Mouse (Mus musculus) liver, embryonic 11.5 days (tissue): ENCODE data around the gene Rnf187. TPM values are rescaled to one million over a fixed set of nuclear protein-coding genes. Genes with fewer than 3 reads are reported as not detected.
"Not testable (repeated sequence)": the region's sequence is repeated elsewhere in the genome, so short reads cannot be mapped to it uniquely, and the experiment has no call there.

Experiments
- ATAC-seq: fragments of 200-750 bp; cut with Nextera tagmentation; replicated peaks from 2 replicates; pipeline ENCODE4 v1.8.0; 2017; ENCODE audit warnings: moderate number of reproducible peaks, mild to moderate bottlenecking, moderate TSS enrichment, moderate library complexity; ENCODE audit not compliant: low FRiP score
- DNase-seq: peaks from one replicate; pipeline ENCODE4 v3.0.0-alpha.2; 2017; ENCODE audit warnings: low spot score
- H3K27ac ChIP-seq: fragments of 300-500 bp; sonication (generic); 2 replicates; pipeline ENCODE4 v1.5.1; 2014; ENCODE audit warnings: mild to moderate bottlenecking, low read depth, low read length, control low read depth
- H3K27me3 ChIP-seq: fragments of 300-500 bp; sonication (generic); replicated peaks from 2 replicates; pipeline ENCODE4 v1.6.1; 2014; ENCODE audit warnings: low read length, mixed read lengths; ENCODE audit not compliant: control insufficient read depth, insufficient read depth
- H3K36me3 ChIP-seq: fragments of 300-500 bp; sonication (generic); 2 replicates; pipeline ENCODE4 v1.6.1; 2014; ENCODE audit warnings: mild to moderate bottlenecking, low read length, moderate library complexity, mixed read lengths; ENCODE audit not compliant: control insufficient read depth, insufficient read depth
- H3K4me1 ChIP-seq: fragments of 300-500 bp; sonication (generic); replicated peaks from 2 replicates; pipeline ENCODE4 v1.6.1; 2014; ENCODE audit warnings: low read length, mixed read lengths; ENCODE audit not compliant: control insufficient read depth, insufficient read depth
- H3K4me2 ChIP-seq: fragments of 300-500 bp; sonication (generic); 2 replicates; pipeline ENCODE4 v1.6.1; 2014; ENCODE audit warnings: mild to moderate bottlenecking, control low read depth, moderate library complexity
- H3K4me3 ChIP-seq: fragments of 300-500 bp; sonication (generic); 2 replicates; pipeline ENCODE4 v1.5.1; 2014; ENCODE audit warnings: low read depth, low read length, control low read depth
- H3K9ac ChIP-seq: fragments of 300-500 bp; sonication (generic); 2 replicates; pipeline ENCODE4 v1.6.1; 2014; ENCODE audit warnings: low read depth, low read length, control low read depth
- H3K9me3 ChIP-seq: fragments of 300-500 bp; sonication (generic); 2 replicates; pipeline ENCODE4 v1.6.1; 2016; ENCODE audit warnings: low read length, inconsistent platforms, mixed read lengths; ENCODE audit not compliant: control insufficient read depth
- WGBS: fragments of 180-500 bp; shearing (Covaris S2); extraction: QIAGEN DNeasy Blood & Tissue Kit; methylation state at CpG from one replicate; pipeline ENCODE4 v1.1.7; 2014; 5-methylcytosine and 5-hydroxymethylcytosine counted together
- polyA plus RNA-seq: library from polyadenylated mRNA; unstranded; fragments of >200 nt; fragmentation: Nextera tagmentation; extraction: Ambion mirVana; gene quantifications from 2 replicates; pipeline ENCODE4 v1.2.1, GENCODE M21; 2014

Gene Rnf187
- polyA plus RNA-seq, 1 experiment from 2014 or later: 229 TPM

DNA sequence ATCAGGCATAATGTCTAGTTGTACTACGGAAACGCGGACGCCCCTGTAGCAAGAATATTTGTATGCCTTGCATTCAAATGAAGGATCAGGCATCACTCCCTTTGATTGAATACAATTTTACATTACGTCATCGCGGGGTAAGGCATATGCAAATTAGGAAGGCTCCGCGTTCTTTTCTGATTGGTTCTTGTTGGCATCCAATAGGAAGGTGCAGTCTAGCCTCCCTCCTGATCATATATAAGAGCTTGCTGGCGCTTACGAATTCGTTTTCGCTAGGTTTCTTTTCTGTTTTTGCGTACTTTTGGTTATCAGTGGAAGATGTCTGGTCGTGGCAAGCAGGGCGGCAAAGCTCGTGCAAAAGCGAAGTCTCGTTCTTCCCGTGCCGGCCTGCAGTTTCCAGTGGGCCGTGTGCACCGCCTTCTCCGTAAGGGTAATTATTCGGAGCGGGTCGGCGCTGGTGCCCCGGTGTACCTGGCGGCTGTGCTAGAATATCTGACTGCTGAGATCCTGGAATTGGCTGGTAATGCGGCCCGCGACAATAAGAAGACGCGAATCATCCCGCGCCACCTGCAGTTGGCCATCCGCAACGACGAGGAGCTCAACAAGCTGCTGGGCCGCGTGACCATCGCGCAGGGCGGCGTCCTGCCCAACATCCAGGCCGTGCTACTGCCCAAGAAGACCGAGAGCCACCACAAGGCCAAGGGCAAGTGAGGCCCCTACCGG, 15.9 kb upstream of the Rnf187 start, which contains the start of the genes Hist3h2a and Trim17:
TSS of gene Hist3h2a (plus strand) at position 266 of the 723 bp plus-strand sequence.
TSS of gene Trim17 (plus strand) at position 266 of the 723 bp plus-strand sequence.
- Histone ChIP-seq H3K4me1 (peaks cover 25% of the 10 kb centered on the region), H3K4me3 (peak within 1 kb of the TSS; percentile 91), H3K9ac (peak within 1 kb of the TSS; percentile 99), H3K9me3 (no peaks in the 10 kb centered on the region), H3K27me3 (peaks cover 15% of the 10 kb centered on the region), H3K27ac (peak within 1 kb of the TSS; percentile 100), H3K4me2 (peak within 1 kb of the TSS; percentile 97), H3K36me3 (no peaks in the 10 kb centered on the region; the same call in 1 of the 2 replicates)
- DNase-seq (peak; percentile 83), ATAC-seq (peak; percentile 88)
- under 1% methylated on average over 49 of the region's 49 CpGs for WGBS

DNA sequence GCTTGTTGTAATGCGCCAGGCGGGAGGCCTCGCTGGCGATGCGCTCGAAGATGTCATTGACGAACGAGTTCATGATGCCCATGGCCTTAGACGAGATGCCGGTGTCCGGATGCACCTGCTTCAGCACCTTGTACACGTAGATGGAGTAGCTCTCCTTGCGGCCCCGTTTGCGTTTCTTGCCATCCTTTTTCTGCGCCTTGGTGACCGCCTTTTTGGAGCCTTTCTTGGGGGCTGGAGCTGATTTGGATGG, 15.4 kb upstream of the Rnf187 start:
- H3K4me3 ChIP-seq: peak overlapping the region; percentile 91
- not testable (repeated sequence) for H3K36me3 ChIP-seq, H3K9me3 ChIP-seq, DNase-seq
- peak; percentile 28; the same call in 1 of the 2 replicates for ATAC-seq
- H3K27me3 ChIP-seq: peaks cover 20% of the 10 kb centered on the region
- H3K4me2 ChIP-seq: peak overlapping the region; percentile 97
- H3K4me1 ChIP-seq: peaks cover 21% of the 10 kb centered on the region
- WGBS: 0% methylated on average over 17 of the region's 17 CpGs
- H3K27ac ChIP-seq: peak overlapping the region; percentile 100
- peak overlapping the region; percentile 99 for H3K9ac ChIP-seq

DNA sequence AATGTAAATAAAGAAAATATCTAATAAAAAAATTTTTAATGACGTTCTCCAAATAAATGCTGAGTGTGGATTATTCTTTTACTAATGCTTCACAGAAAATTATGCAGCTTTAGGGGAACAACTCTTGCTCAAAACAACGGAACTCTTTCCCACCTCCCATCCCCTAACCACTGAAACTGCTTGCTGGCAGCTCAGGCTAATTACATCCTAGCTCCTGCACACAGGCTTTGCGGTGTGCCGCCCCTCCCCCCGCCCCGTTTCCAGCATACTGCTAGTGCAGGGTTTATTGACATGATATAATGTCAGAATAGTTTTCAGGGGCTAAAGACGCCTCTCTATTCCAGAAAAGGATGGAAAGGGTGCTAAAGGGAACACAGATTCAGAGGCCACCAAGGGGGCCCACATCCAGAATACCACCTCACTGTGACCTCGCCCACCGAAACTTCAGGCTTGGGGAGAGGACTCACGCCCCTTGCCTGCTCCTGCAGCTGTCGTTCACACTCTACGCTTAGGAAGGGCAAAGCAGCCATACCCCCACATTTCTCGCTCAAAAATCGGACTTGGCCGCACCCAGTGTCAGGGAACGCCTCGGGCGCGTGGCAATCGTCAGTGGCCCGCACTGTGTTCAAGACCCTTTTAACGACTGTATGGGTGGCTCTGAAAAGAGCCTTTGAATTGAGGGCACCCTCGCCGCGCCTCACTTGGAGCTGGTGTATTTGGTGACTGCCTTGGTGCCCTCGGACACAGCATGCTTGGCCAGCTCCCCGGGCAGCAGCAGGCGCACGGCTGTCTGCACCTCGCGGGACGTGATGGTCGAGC, 14.8 kb upstream of the Rnf187 start:
- peak; percentile 67 for DNase-seq
- Histone ChIP-seq H3K4me1 (peaks cover 16% of the 10 kb centered on the region), H3K27ac (peak overlapping the region; percentile 100), H3K36me3 (no peaks in the 10 kb centered on the region; the same call in 1 of the 2 replicates), H3K4me3 (peak overlapping the region; percentile 91), H3K4me2 (peak overlapping the region; percentile 97), H3K9me3 (no peaks in the 10 kb centered on the region), H3K27me3 (peaks cover 20% of the 10 kb centered on the region), H3K9ac (peak overlapping the region; percentile 99)
- WGBS: 1% methylated on average over 33 of the region's 33 CpGs
- ATAC-seq: peak; percentile 37

DNA sequence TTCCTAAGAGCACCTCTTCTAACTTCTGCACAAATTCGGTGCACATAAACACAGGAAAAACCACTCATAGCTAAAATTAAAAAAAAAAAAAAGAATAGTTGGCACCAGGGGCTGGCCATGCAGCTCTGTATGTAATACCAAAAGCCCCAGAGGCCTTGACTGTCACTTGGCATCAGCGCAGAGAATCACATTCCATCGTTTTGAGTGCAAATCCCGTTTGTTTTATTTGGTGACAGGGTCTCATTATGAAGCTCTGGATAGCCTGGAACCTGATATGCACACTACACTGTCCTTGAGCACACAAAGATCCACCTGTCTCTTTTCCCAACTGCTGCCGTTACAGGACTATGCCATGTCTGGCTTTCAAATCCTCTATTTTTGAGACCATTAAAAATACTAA, 12.5 kb upstream of the Rnf187 start:
- Histone ChIP-seq H3K4me2 (no peak overlapping the region), H3K4me3 (no peak overlapping the region), H3K36me3 (no peaks in the 10 kb centered on the region), H3K9ac (no peak overlapping the region), H3K4me1 (peaks cover 10% of the 10 kb centered on the region), H3K27me3 (peaks cover 33% of the 10 kb centered on the region), H3K9me3 (no peaks in the 10 kb centered on the region), H3K27ac (no peak overlapping the region)
- DNase-seq (no peak), ATAC-seq (no peak)
- WGBS: 85% methylated on average over 5 of the region's 5 CpGs

DNA sequence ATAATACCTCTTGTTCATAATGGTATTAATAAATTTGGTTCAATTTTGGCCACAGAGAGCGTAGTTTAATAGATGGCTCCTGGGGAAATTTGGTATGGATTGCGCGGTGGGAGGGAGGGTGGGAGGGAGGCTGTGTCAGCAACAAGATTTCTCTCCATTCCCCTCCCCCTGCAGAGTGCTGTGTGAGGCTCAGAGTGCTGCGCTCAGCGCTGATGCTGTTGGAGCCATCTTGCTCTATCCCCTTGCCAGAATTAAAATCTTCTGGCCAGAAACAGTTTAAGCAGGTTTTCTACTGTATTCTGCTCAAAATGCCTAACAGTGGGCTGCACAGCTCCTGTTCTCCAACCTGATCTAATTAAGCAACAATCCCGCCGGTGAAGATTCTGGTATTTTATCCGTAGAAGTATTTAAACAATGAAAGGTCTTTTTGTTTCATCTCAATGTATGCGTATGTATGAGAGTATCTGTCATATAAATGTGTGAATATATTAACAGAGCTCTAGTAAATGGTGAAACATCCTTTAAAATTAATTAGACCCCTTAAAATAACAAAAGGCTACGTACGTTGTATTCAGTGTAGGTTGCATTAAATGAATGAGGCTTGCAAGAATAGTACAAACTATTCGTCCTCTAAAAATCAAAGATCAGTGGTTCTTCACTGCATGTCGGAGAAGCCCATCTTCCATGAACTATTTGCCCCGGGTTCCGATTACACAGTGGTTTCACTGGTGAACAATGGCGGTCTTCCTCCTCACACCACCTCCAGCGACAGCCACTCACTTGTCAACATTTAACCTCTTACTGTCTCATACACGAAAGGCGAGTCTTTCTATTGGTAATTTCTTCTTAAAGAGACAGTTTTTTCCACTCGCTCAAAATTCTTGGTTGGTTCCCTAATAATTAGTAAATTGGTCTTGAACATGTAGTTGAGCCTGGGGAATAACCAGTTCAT, 11.0 kb upstream of the Rnf187 start:
- peak overlapping the region; percentile 51; the same call in 1 of the 2 replicates for H3K9ac ChIP-seq
- peaks cover 33% of the 10 kb centered on the region for H3K27me3 ChIP-seq
- no peaks in the 10 kb centered on the region for H3K9me3 ChIP-seq
- 18% methylated on average over 20 of the region's 20 CpGs for WGBS
- no peaks in the 10 kb centered on the region for H3K36me3 ChIP-seq
- no peak for ATAC-seq
- H3K27ac ChIP-seq: peak overlapping the region; percentile 76
- no peak for DNase-seq
- peaks cover 8% of the 10 kb centered on the region for H3K4me1 ChIP-seq
- H3K4me3 ChIP-seq: peak overlapping the region; percentile 46
- peak overlapping the region; percentile 70 for H3K4me2 ChIP-seq

DNA sequence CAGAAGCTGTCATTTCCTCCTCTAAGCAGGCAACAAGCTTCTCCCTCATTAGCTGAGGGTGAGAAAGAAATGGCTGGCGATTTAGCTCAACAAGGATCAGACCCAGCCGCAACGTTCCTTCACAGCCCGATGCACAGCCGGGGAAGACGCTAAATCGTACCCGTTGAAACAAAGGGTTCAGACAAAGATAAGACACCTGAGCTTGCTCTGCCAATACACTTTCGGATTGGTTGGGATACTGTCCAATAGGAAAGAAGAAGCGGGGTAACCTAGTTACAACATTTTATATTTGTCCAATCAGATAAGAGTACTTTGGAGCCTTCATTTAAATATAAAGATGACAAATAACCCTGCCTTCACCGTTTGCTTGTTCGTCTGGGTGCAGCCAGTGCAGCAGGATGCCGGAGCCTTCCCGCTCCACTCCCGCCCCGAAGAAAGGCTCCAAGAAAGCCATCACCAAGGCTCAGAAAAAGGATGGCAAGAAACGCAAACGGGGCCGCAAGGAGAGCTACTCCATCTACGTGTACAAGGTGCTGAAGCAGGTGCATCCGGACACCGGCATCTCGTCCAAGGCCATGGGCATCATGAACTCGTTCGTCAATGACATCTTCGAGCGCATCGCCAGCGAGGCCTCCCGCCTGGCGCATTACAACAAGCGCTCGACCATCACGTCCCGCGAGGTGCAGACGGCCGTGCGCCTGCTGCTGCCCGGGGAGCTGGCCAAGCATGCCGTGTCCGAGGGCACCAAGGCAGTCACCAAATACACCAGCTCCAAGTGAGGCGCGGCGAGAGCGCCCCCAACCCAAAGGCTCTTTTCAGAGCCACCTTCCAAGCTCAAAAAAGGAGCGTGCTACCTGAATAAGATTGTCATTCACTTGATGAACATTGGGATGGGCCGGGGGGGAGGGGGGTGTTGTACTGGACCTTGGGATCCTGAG, 10.1 kb upstream of the Rnf187 start, which contains the start of gene Hist3h2ba:
TSS of gene Hist3h2ba (plus strand) at position 379 of the 938 bp plus-strand sequence.
- Histone ChIP-seq H3K9ac (peak within 1 kb of the TSS; percentile 51), H3K4me3 (peak within 1 kb of the TSS; percentile 46), H3K4me2 (peak within 1 kb of the TSS; percentile 70), H3K9me3 (no peaks in the 10 kb centered on the region), H3K4me1 (peaks cover 8% of the 10 kb centered on the region), H3K36me3 (no peaks in the 10 kb centered on the region), H3K27ac (peak within 1 kb of the TSS; percentile 76), H3K27me3 (peaks cover 38% of the 10 kb centered on the region)
- peak; percentile 66 for DNase-seq
- peak; percentile 76 for ATAC-seq
- WGBS: 1% methylated on average over 48 of the region's 48 CpGs

DNA sequence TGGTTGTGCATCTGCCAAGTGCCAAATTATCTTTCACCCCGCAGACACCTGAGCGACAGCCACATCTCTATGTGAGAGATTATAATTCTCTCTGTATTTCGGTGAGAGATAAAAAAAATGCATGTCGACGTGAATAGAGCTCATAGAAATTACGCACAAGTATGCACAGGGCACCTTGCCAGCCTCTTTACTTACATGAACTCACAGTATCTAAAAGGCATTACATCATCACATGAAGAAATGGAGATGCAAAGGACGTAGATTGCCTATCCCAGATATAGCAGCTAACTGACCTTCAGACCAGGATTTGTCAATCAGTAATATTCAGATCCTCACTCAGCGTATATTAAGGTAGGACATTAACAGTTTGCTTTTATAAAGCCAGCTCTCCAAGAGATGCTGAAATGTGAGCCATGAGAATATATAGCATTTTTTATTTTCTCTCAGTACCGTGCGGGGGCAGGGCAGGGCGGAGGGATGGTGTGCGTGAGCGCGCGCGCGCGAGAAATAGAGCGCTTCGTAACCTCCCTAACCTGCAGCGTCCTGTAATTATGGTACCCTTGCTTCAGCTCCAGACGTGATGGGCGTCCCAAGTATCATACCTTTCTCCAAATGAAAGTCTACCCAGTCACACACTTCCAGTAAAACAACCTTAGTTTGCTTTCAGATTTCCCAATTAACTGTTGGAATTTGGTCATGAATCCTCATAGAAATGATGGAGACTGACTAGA, 9.2 kb upstream of the Rnf187 start:
- peaks cover 38% of the 10 kb centered on the region for H3K27me3 ChIP-seq

More for the DNA sequence above, 9.2 kb upstream of the Rnf187 start:
- H3K9ac ChIP-seq: peak overlapping the region; percentile 35
- 24% methylated on average over 23 of the region's 23 CpGs for WGBS
- H3K36me3 ChIP-seq: no peaks in the 10 kb centered on the region
- H3K9me3 ChIP-seq: no peaks in the 10 kb centered on the region
- no peaks in the 10 kb centered on the region; the same call in 1 of the 2 replicates for H3K4me1 ChIP-seq
- ATAC-seq (no peak), DNase-seq (no peak)
- peak overlapping the region; percentile 70 for H3K4me2 ChIP-seq
- peak overlapping the region; percentile 46 for H3K4me3 ChIP-seq
- H3K27ac ChIP-seq: 0 out of 2 replicates have a peak overlapping the region, but pooled peaks have one; percentile 30
